Mouse (Mus musculus): ENCODE data around the gene Slc10a1.

DNA sequence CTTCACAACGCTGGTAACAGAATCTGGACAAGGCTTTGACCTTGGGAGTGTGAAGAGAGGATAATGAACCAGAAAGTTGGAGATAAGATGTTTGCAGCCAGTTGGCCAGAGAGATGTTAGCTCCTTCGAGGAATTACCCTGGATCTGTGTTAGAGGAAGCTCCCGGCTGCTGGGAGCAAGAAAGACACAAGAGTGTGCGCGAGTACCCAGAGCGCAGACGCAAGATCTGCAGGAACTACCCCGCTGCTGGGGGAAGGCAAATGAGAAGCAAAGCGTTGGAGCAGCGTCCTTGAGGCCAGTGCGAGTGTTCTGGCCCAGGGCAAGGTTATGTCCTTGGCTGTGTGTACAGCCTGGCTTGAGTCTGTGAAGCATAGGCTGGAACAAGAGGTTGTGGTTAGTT lies 45.0 kb upstream of the Slc10a1 start:
- TF ChIP-seq POLR2A (IDR thresholded peaks at IDR 0.05; ENCODE audit: extremely low read depth, insufficient read depth, low read length) (no peak), CTCF (IDR thresholded peaks at IDR 0.05; ENCODE audit: low read depth, low read length) (no peak)

All from liver, adult 2 months (tissue).